Mouse (Mus musculus) CH12.LX (cell line): ENCODE data around the gene Map3k13. TPM values are rescaled to one million over a fixed set of nuclear protein-coding genes. Genes with fewer than 3 reads are reported as not detected.

Source experiments
- DNase-seq: peaks from one replicate; pipeline ENCODE4 v3.0.0-alpha.2; 2013; ENCODE audit errors: extremely low read depth
- H3K27ac ChIP-seq: 2 replicates; pipeline ENCODE4 v1.5.1; 2012; ENCODE audit warnings: low read depth, mild to moderate bottlenecking, control low read depth, moderate library complexity; ENCODE audit not compliant: insufficient read depth
- H3K27me3 ChIP-seq: replicated peaks from 2 replicates; pipeline ENCODE3; 2012; ENCODE audit warnings: inconsistent platforms
- H3K36me3 ChIP-seq, 2 experiments: replicated peaks in 1 of 2; 2 replicates each; pipeline versions ENCODE3 to v1.6.1; 2012; ENCODE audit warnings: inconsistent platforms in 1 of 2, low read length in 1 of 2, mild to moderate bottlenecking in 1 of 2, mixed read lengths in 1 of 2, moderate library complexity in 1 of 2; ENCODE audit not compliant: control insufficient read depth in 1 of 2, insufficient read depth in 1 of 2
- H3K4me1 ChIP-seq, 2 experiments: 2 replicates each; pipeline ENCODE4 v1.6.1; 2012; ENCODE audit warnings: inconsistent platforms in 1 of 2, moderate library complexity in 1 of 2; ENCODE audit not compliant: insufficient read depth in 2 of 2, control insufficient read depth in 1 of 2
- H3K4me2 ChIP-seq: 2 replicates; pipeline ENCODE4 v1.6.1; 2012; ENCODE audit warnings: low read depth, mild to moderate bottlenecking, control low read depth; ENCODE audit not compliant: poor library complexity, insufficient read depth, severe bottlenecking
- H3K4me3 ChIP-seq, 3 experiments: fragments of 150-350 bp in 1 of 3; sonication (generic) in 1 of 3; replicated peaks in 1 of 3; 2 replicates each; pipeline versions ENCODE3 to v1.5.1; 2011 to 2012; ENCODE audit warnings: low read depth in 2 of 3, low read length in 2 of 3, mild to moderate bottlenecking in 2 of 3, moderate library complexity in 2 of 3, control low read depth in 1 of 3, improper control_type of control experiment in 1 of 3, inconsistent platforms in 1 of 3, mixed read lengths in 1 of 3; ENCODE audit not compliant: poor library complexity in 1 of 3
- H3K79me2 ChIP-seq: replicated peaks from 2 replicates; pipeline ENCODE4 v1.6.1; 2012; ENCODE audit warnings: mild to moderate bottlenecking, moderate library complexity; ENCODE audit not compliant: control insufficient read depth, poor library complexity, insufficient read depth, severe bottlenecking; ENCODE audit errors: extremely low read depth
- H3K9ac ChIP-seq: 2 replicates; pipeline ENCODE4 v1.6.1; 2012; ENCODE audit warnings: low read depth, mild to moderate bottlenecking, control low read depth, moderate library complexity; ENCODE audit not compliant: insufficient read depth
- H3K9me3 ChIP-seq: replicated peaks from 2 replicates; pipeline ENCODE3; 2012; ENCODE audit warnings: low read length, inconsistent platforms, mixed read lengths
- CHD1 ChIP-seq: IDR thresholded peaks from 2 replicates; pipeline ENCODE4 v1.6.1; 2012; ENCODE audit warnings: low read depth, low read length, improper control_type of control experiment, inconsistent platforms
- CHD2 ChIP-seq: IDR thresholded peaks from 2 replicates; pipeline ENCODE4 v1.6.1; 2011; ENCODE audit warnings: low read length, improper control_type of control experiment
- CTCF ChIP-seq, 2 experiments: IDR thresholded peaks in 1 of 2; conservative IDR thresholded peaks in 1 of 2; 2 replicates each; pipeline ENCODE4 v1.5.1; 2011 to 2012; ENCODE audit warnings: low read depth in 2 of 2, low read length in 2 of 2, improper control_type of control experiment in 1 of 2, inconsistent platforms in 1 of 2, mild to moderate bottlenecking in 1 of 2, moderate library complexity in 1 of 2
- E2F4 ChIP-seq: IDR thresholded peaks from 2 replicates; pipeline ENCODE4 v1.6.1; 2011; ENCODE audit warnings: low read depth, low read length, improper control_type of control experiment; ENCODE audit not compliant: insufficient replicate concordance
- EP300 ChIP-seq: IDR thresholded peaks from 2 replicates; pipeline ENCODE4 v1.6.1; 2011; ENCODE audit warnings: low read length, improper control_type of control experiment
- ETS1 ChIP-seq: conservative IDR thresholded peaks from 2 replicates; pipeline ENCODE4 v1.6.1; 2012; ENCODE audit warnings: low read depth, mild to moderate bottlenecking, inconsistent platforms, low read length, improper control_type of control experiment, moderate library complexity
- HCFC1 ChIP-seq: IDR thresholded peaks from 2 replicates; pipeline ENCODE4 v1.6.1; 2012; ENCODE audit warnings: low read depth, mild to moderate bottlenecking, inconsistent platforms, low read length, improper control_type of control experiment
- IRF4 ChIP-seq: IDR thresholded peaks from 2 replicates; pipeline ENCODE4 v1.6.1; 2014; ENCODE audit warnings: low read depth, mild to moderate bottlenecking, inconsistent platforms, low read length, improper control_type of control experiment
- JUN ChIP-seq: IDR thresholded peaks from 2 replicates; pipeline ENCODE4 v1.6.1; 2011; ENCODE audit warnings: low read depth, mild to moderate bottlenecking, low read length, improper control_type of control experiment, moderate library complexity; ENCODE audit not compliant: insufficient read depth
- MAFK ChIP-seq: IDR thresholded peaks from 2 replicates; pipeline ENCODE4 v1.6.1; 2011; ENCODE audit warnings: low read length, improper control_type of control experiment; ENCODE audit not compliant: insufficient replicate concordance
- MAX ChIP-seq: IDR thresholded peaks from 2 replicates; pipeline ENCODE4 v1.6.1; 2011; ENCODE audit warnings: low read length, improper control_type of control experiment
- MAZ ChIP-seq: IDR thresholded peaks from 2 replicates; pipeline ENCODE4 v1.6.1; 2012; ENCODE audit warnings: low read depth, mild to moderate bottlenecking, inconsistent platforms, low read length, improper control_type of control experiment, moderate library complexity
- MEF2A ChIP-seq: IDR thresholded peaks from 2 replicates; pipeline ENCODE4 v1.6.1; 2014; ENCODE audit warnings: low read depth, mild to moderate bottlenecking, inconsistent platforms, low read length, improper control_type of control experiment, borderline replicate concordance
- MXI1 ChIP-seq: IDR thresholded peaks from 2 replicates; pipeline ENCODE4 v1.6.1; 2011; ENCODE audit warnings: mild to moderate bottlenecking, low read depth, low read length, improper control_type of control experiment
- MYC ChIP-seq: IDR thresholded peaks from 2 replicates; pipeline ENCODE4 v1.6.1; 2011; ENCODE audit warnings: low read depth, mild to moderate bottlenecking, improper control_type of control experiment, low read length
- NRF1 ChIP-seq: IDR thresholded peaks from 2 replicates; pipeline ENCODE4 v1.6.1; 2014; ENCODE audit warnings: low read depth, mild to moderate bottlenecking, inconsistent platforms, low read length, improper control_type of control experiment, moderate library complexity
- PAX5 ChIP-seq: IDR thresholded peaks from 2 replicates; pipeline ENCODE4 v1.6.1; 2012; ENCODE audit warnings: low read length, inconsistent platforms, mixed read lengths
- POLR2A ChIP-seq: IDR thresholded peaks from 2 replicates; pipeline ENCODE4 v1.6.1; 2011; ENCODE audit warnings: low read depth, mild to moderate bottlenecking, improper control_type of control experiment, low read length
- POLR2AphosphoS2 ChIP-seq: IDR thresholded peaks from 2 replicates; pipeline ENCODE4 v1.6.1; 2011; ENCODE audit warnings: low read depth, low read length, improper control_type of control experiment
- RCOR1 ChIP-seq: conservative IDR thresholded peaks from 2 replicates; pipeline ENCODE4 v1.6.1; 2012; ENCODE audit warnings: low read depth, mild to moderate bottlenecking, inconsistent platforms, low read length, improper control_type of control experiment
- SIN3A ChIP-seq: IDR thresholded peaks from 2 replicates; pipeline ENCODE4 v1.6.1; 2012; ENCODE audit warnings: low read length, improper control_type of control experiment, inconsistent platforms
- TBP ChIP-seq: conservative IDR thresholded peaks from 2 replicates; pipeline ENCODE4 v1.6.1; 2011; ENCODE audit warnings: low read depth, low read length, improper control_type of control experiment
- TCF12 ChIP-seq: IDR thresholded peaks from 2 replicates; pipeline ENCODE4 v1.6.1; 2014; ENCODE audit warnings: low read depth, mild to moderate bottlenecking, inconsistent platforms, low read length, improper control_type of control experiment
- ZNF384 ChIP-seq: IDR thresholded peaks from 2 replicates; pipeline ENCODE4 v1.6.1; 2012; ENCODE audit warnings: low read depth, low read length, improper control_type of control experiment, inconsistent platforms
- dilution Hi-C: fragments of 300-500 bp; cut with MboI; formaldehyde crosslinking; loops from 2 replicates; pipeline ENCODE4 v1.14.3; 2020; ENCODE audit warnings: low sequenced_read_pairs; ENCODE audit not compliant: extremely low pct_unique_long_range_greater_than_20kb, extremely low pct_ligation_motif_present
- in situ Hi-C: fragments of 300-500 bp; cut with MboI; formaldehyde crosslinking; loops from 3 replicates; pipeline ENCODE4 v1.14.3; 2019; ENCODE audit warnings: low sequenced_read_pairs, low pct_ligation_motif_present, low pct_unique_long_range_greater_than_20kb, mixed read lengths
- polyA plus RNA-seq: library from polyadenylated mRNA; unstranded; fragments of >175 nt; gene quantifications from 2 replicates; pipeline ENCODE4 v1.2.1, GENCODE M21; 2012; ENCODE audit warnings: low read depth; ENCODE audit not compliant: insufficient read length
- total RNA-seq, 2 experiments: library from RNA; depleted of rRNA; stranded (reverse); fragments of 300-350 nt in 1 of 2; fragments of >200 nt in 1 of 2; gene quantifications; 2 replicates each; pipeline ENCODE4 v1.2.3; 2012 to 2014

Map3k13 gene
- total and polyA plus RNA-seq, 3 experiments, result 0.32 to 1.3 (median 0.89) TPM

- no peaks in the 10 kb centered on the region for H3K27me3 ChIP-seq
- no peak overlapping the region for H3K27ac ChIP-seq
- peaks cover 0 to 5% of the 10 kb centered on the region in 2 experiments; a peak in 1 of 4 replicates for H3K4me1 ChIP-seq
- in situ Hi-C loops, result no loop called here
- H3K4me3 ChIP-seq, result no peak overlapping the region
- no peak for TF ChIP-seq E2F4
- TF ChIP-seq MYC, result no peak
- TF ChIP-seq POLR2A, result no peak
- TF ChIP-seq POLR2AphosphoS2, result no peak
- no peak for TF ChIP-seq NRF1
- TF ChIP-seq MXI1, result no peak
- TF ChIP-seq ZNF384, result no peak
- TF ChIP-seq IRF4, result no peak
- TF ChIP-seq SIN3A, result no peak
- TF ChIP-seq PAX5, result no peak
- no peak for TF ChIP-seq CTCF (conservative IDR thresholded peaks at IDR 0.05 in 1 of 2, IDR thresholded peaks at IDR 0.05 in 1 of 2; ENCODE audit: low read depth in 2 of 2, low read length in 2 of 2)
- no peak for TF ChIP-seq EP300
- TF ChIP-seq HCFC1, result no peak
- no peak for TF ChIP-seq TCF12
- TF ChIP-seq JUN, result no peak
- no peak for TF ChIP-seq MAFK
- TF ChIP-seq MAX, result no peak
- no peak for TF ChIP-seq MEF2A
- TF ChIP-seq, all 38 proteins: peak for 0
- Histone ChIP-seq H3K9ac (no peak overlapping the region), H3K9me3 (no peaks in the 10 kb centered on the region), H3K4me2 (no peak overlapping the region), H3K36me3 (peaks cover 0 to 2% of the 10 kb centered on the region in 2 experiments), H3K79me2 (no peaks in the 10 kb centered on the region)
- dilution Hi-C loops, result no loop called here
- DNase-seq, result no peak
Observed at GRCm38 (mm10) chr16:21971446-21971845, 177.3 kb downstream of the Map3k13 start.

DNA sequence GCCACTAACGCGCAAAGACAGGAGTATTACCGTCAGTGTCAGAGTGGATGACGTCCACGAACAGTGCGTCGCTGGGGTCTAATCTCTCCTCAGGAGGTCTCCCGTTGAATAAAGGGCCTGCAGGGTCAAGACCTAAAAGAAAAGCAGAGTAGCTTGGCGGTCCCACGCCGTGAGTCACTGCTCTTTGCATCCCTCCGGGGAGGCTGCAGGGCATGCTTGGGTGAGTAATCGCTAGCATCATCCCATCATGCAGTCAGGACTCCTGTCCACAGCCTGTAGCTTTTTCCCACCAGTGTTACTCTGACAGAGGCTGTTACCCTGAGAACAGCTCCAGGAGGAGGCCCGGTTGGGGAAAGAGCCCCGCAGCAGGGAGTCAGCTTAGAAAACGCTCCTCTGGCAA is 182.1 kb downstream of the Map3k13 start:
- TF ChIP-seq MYC (no peak), POLR2AphosphoS2 (no peak), RCOR1 (no peak), IRF4 (no peak), CHD2 (no peak), CTCF (conservative IDR thresholded peaks at IDR 0.05 in 1 of 2, IDR thresholded peaks at IDR 0.05 in 1 of 2; ENCODE audit: low read depth in 2 of 2, low read length in 2 of 2) (no peak), NRF1 (no peak), E2F4 (no peak), ETS1 (no peak), MAZ (no peak), MXI1 (no peak), TBP (no peak), MEF2A (no peak), SIN3A (no peak), CHD1 (no peak)
- Histone ChIP-seq H3K4me1 (peaks cover 0 to 5% of the 10 kb centered on the region in 2 experiments; a peak in 1 of 4 replicates), H3K4me2 (no peak overlapping the region), H3K79me2 (no peaks in the 10 kb centered on the region), H3K9ac (no peak overlapping the region), H3K4me3 (no peak overlapping the region), H3K27ac (no peak overlapping the region), H3K9me3 (no peaks in the 10 kb centered on the region), H3K27me3 (no peaks in the 10 kb centered on the region), H3K36me3 (no peaks in the 10 kb centered on the region)
- dilution Hi-C loops (no loop called here), in situ Hi-C loops (no loop called here)
- DNase-seq, result peak; percentile 12
